Mouse (Mus musculus) T-helper 1 cell (primary cell): Measurements from ENCODE around the gene Vgll2.

Experiments
- in situ Hi-C: fragments of 300-600 bp; cut with MboI, MseI; formaldehyde crosslinking; loops from one replicate; pipeline ENCODE4 v1.15.1; 2025; ENCODE audit warnings: high pct_unique_total_duplicates

Vgll2 gene

DNA sequence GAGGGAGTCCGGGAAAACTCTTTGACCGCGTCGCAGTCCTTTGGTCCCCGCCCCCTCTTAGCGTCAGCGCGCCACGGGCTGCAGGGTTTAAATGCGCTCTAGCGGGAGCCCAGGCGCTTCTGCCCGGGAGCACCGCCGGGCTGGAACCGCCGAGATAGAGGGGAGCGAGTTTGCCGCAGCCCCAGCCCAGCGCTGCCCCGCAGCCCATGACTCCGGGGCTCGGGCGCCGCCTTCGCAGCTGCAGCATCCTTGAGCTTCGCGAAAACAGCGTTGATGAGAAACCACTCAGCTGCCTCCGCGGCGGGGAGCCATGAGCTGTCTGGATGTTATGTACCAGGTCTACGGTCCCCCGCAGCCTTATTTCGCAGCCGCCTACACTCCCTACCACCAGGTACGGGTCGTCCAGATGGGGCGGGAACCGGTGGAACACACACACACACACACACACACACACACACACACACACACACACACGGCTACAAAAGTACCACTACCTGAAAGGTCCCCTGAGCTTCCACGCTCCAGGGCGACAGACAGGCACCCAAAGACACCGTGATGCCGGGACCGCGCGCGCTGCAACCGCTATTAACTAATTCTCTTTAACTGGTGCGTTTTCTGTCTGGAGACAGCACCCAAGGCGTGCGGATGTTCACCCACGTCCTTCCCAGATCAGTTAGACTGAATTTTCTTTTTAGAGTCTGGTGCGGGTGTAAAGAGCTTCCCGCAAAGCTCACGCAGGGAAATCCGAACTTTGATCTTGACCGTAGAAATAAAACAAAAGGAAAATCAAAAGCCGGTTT, at the start of gene Vgll2:
Vgll2 (plus strand) TSS at position 90 of the 800 bp plus-strand sequence.
- in situ Hi-C loops: no loop called here

DNA sequence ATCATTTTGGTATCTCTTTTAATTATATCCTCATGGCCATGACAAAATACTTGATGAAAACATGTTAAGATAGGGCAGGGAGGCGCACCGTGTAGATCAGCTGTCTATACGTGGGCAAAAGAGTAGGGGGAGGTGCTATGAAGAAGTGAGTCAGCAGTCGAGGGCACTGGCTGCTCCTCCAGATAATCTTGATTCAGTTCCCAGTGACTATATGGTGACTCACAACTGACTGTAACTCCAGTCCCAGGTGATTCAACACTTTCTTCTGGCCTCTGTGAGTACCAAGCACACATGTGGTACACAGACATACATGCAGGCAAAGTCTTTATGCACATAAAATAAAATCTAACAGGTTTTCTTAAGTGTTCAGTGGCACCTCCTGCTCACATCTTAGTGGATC, 47.2 kb upstream of the Vgll2 start:
- in situ Hi-C loops: no loop called here

GRCm38 (mm10) chr10:51975587-51975986, 46.7 kb upstream of the Vgll2 start:
- in situ Hi-C loops: no loop called here

GRCm38 (mm10) chr10:51981651-51982050, 40.7 kb upstream of the Vgll2 start:
- in situ Hi-C loops: no loop called here

- in situ Hi-C loops: no loop called here
Observed at GRCm38 (mm10) chr10:51982395-51982794, 39.9 kb upstream of the Vgll2 start.

DNA sequence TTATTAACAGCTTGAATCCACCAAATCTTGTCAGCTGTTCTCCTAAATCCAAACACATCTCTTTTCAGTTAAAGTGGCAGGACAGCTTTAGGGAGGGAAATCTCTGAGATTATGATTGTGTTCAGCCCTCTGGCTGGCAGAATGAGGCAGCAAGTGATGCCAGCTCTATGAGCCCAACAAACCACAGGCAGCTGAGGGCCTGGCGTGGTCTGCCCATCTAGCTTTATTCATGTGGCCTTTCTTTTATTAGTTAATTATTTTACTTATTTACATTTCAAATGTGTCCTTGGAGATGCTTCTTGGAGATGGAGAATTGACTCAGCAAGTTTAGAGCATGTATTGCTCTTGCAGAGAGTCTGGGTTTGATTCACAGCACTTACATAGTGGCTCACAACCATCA, 3.8 kb upstream of the Vgll2 start:
- in situ Hi-C loops: no loop called here

DNA sequence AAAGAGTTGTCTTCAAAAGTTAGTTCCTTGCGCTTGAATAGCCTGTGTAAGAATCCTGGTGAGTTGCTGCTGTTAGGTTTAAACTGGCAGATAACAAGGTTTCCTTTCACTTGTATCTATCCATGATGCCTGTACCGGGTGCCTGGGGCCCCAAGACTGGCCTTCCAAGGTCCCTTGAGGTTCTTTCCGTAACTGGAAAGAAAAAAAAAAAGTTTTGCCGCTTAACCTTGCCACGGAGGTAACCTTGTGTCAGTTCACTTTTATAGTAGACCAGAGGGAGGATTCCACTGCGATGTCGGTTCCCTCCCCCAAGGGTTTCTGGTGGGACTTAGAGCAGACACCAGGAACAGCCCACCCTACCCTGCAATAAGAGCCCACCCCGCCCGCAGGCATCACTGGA, 1.1 kb upstream of the Vgll2 start:
- in situ Hi-C loops: no loop called here

GRCm38 (mm10) chr10:52021736-52022394, 437 bp upstream of the Vgll2 start:
- in situ Hi-C loops: no loop called here

DNA sequence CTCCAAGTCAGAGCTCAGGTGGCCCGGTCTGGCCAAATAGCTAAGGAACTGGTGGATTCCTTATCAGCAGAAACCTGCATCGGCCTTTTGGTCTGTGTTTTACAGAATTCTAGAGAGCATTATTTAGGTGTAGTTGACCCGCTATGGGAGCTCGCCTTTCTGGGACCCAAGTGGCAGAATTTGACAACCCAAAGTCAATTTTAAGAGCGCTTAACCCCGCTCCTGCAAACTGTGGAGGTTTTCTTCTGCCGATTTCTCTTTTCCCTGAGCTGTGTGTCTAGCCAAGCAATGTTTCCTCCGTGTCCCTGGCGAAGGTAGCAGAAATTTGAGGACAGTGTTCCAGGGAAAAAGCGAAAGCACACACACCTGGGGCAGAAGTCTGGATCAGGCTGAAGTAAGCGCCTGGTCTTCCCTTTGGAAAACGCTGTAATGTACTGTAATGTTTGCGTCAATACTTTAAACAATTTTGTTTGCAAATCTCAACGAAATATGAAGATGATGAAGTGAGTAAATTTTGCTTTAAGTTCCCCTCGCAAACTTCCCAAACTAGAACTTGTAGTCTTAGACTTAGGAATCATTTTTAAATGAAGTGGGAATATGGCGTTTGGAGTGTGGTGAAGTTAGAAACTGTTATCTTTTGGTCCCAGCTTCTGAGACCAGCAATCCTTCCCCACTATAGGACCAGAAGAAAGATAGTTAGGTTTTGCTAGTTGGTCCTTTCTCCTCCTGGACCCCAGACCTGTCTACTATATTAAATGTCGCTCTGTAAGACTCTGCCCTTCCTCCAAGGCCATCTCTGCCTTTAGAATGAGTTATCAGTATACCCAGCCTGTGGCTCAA, 1.1 kb downstream of the Vgll2 start:
- in situ Hi-C loops: no loop called here

- in situ Hi-C loops: no loop called here
Observed at GRCm38 (mm10) chr10:52024053-52024410, 1.7 kb downstream of the Vgll2 start.

DNA sequence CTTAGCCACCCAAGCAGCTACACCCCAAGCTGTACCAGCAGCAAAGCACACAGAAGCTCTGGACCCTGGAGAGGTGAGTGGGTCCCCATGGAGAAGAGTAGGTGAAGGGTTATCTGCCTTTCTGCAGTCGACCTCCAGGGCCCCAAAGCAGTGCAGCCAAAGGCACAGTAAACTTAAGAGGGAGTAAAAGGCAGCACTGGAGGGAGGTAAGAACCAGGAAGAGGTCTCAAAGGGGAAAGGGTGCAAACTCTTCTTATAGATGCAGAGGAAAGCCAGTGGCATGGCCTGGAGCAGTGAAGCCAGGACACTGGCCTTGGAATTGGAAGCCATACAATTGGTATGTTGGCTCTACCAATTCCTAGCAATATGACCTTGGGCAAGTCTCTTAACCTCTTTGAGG, 3.0 kb downstream of the Vgll2 start:
- in situ Hi-C loops: no loop called here

DNA sequence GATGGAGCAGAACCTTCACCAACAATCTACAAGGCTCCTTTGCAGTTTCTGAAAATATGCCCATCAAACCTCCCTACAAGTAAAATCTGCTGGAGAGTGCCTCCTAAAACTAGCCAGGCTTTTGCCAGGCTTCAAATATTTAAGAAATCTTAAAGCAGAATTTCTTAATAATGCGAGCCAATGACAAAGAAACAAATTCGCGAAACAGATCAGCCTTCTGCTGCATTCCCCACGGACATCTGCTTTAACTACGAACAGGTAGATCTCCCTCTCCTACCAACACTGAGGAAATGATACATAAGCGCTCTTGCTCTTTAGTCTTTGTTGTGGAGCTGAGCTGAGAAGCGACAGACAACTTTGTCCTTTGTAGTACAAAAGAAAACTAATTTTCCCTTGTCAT, 3.5 kb downstream of the Vgll2 start:
- in situ Hi-C loops: no loop called here

DNA sequence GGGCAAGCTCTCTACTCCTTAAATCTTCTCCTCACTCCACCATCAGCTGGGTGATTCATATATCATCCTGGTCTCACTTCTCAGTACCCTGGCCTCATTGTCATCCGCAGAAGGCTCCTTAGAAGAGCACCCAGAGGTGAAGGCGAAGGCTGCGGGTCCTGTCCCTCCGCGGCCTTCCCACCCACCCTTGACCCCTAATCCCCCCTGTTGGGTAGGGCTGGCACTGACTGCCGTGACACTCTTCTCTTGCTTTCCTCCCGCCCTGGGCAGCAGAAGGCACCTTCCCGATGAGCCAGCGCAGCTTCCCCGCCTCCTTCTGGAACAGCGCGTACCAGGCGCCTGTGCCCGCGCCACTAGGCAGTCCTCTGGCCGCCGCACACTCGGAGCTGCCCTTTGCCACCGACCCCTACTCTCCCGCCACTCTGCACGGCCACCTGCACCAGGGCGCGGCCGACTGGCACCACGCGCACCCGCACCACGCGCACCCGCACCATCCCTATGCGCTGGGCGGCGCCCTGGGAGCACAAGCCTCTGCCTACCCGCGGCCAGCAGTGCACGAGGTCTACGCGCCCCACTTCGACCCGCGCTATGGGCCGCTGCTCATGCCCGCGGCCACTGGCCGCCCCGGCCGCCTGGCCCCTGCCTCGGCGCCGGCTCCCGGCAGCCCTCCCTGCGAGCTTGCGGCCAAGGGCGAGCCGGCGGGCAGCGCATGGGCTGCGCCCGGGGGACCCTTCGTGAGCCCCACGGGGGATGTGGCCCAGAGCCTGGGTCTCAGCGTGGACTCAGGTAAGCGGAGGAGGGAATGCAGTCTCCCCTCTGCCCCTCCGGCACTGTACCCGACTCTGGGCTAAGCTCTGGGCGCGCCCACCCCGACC, 5.1 kb downstream of the Vgll2 start:
- in situ Hi-C loops: no loop called here

DNA sequence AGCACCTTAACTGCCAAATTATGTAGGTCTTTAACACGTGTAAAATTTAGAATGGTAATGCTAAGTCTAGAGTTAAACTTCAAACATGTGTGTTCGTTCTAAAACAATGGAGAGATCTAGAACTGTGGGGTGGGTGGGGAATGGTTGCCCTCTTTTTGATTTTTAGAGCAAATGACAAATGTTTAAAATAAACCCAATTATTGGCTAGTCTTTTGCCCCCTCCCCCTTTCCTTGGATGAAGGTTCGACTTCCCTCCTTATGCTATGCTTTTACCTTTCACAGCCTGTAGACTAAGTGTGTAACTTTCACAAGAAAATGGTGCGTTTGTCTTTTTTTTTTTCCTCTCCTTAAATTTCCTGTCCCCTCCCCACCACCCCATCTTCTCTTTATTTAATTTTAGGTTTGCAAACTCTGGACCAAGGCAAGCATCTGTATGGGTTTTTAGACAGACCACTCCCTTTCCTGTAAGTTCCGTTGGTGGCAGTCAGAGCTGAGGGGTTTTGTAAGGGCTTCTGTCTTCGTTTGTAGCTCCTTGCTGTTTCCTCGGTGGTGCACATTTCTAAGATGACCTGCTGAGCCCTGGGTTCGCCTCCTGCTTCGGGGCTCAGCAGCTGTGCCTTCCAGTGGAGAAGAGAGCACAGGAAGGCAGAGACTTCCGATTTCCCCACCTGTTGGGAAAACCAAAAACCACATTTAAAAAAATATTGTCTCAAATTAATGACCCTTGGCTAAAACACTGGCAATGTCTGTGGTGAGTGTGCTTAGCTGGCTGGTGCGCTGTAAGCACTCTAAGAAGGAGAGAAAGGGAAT, 6.5 kb downstream of the Vgll2 start:
- in situ Hi-C loops: no loop called here

GRCm38 (mm10) chr10:52029421-52030080, 7.2 kb downstream of the Vgll2 start:
- in situ Hi-C loops: no loop called here

GRCm38 (mm10) chr10:52033729-52034128, 11.4 kb downstream of the Vgll2 start:
- in situ Hi-C loops: no loop called here

DNA sequence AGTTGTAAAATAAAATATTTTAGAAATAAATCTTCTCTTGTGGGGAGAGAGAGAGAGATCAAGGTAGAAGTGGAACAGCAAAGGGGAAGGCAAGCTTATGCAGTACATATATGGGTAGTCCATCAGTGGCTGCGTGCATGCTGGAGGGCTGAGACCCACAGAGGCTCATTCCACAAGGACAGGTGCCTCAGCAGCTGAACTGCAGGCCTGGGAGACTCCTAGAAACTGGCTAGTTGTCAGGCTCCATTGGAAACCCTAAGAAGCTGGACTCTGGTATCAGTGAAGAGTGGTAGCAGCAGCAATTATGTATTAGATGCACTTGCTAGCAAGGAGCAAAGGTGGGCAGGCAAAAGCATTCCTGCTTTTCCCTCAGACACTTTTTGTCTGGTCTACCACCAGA, 17.1 kb downstream of the Vgll2 start:
- in situ Hi-C loops: no loop called here

- in situ Hi-C loops: no loop called here
Observed at GRCm38 (mm10) chr10:52043086-52043485, 20.8 kb downstream of the Vgll2 start.

DNA sequence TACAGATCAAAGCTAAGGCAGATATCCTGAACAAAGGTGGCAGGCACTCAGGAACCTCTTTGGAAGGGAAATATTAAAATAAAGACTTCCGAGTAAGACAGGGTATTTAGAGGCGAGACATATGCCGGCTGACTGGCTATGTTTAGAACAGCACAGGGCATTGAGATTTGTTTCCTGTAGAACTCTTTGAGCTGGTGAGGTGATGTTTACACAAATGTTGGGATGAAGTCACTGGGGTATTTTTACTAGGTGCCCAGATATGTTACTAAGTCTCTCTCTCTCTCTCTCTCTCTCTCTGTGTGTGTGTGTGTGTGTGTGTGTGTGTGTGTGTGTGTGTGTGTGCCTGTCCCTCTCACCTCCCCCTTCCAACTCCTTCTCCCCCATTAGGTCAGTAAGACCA, 26.0 kb downstream of the Vgll2 start:
- in situ Hi-C loops: no loop called here

GRCm38 (mm10) chr10:52072482-52072881, 50.2 kb downstream of the Vgll2 start:
- in situ Hi-C loops: loop anchor here (10.0 kb wide), 1 partner anchor 862 kb away; no protein-coding TSS in a partner anchor
